Mouse (Mus musculus) heart, embryonic 15.5 days (tissue): Measurements from ENCODE around the gene Ankrd55. TPM values are rescaled to one million over a fixed set of nuclear protein-coding genes. Genes with fewer than 3 reads are reported as not detected.

ENCODE experiments used
- polyA plus RNA-seq: library from polyadenylated mRNA; unstranded; fragments of >200 nt; fragmentation: Nextera tagmentation; extraction: Ambion mirVana; gene quantifications from 2 replicates; pipeline ENCODE4 v1.2.1, GENCODE M21; 2015

Gene Ankrd55
- polyA plus RNA-seq, 1 experiment from 2014 or later = 0.09 TPM

Other genes with a start within 250 kb of the Ankrd55 start
- 40.1 and 47.7 TPM in 2 replicates for gene Il6st, start 175.6 kb downstream of the Ankrd55 start, polyA plus RNA-seq